Mouse (Mus musculus) B cell, adult 67 days (primary cell): ENCODE results near the gene Slc7a1. TPM values are rescaled to one million over a fixed set of nuclear protein-coding genes. Genes with fewer than 3 reads are reported as not detected.

ENCODE experiments used
- total RNA-seq, 2 experiments: library from RNA; stranded (reverse); gene quantifications; 4 replicates each; pipeline ENCODE4 v1.2.4; 2023

Slc7a1 gene
- total RNA-seq, result 100 to 1,000 TPM; 114 to 120 TPM

DNA sequence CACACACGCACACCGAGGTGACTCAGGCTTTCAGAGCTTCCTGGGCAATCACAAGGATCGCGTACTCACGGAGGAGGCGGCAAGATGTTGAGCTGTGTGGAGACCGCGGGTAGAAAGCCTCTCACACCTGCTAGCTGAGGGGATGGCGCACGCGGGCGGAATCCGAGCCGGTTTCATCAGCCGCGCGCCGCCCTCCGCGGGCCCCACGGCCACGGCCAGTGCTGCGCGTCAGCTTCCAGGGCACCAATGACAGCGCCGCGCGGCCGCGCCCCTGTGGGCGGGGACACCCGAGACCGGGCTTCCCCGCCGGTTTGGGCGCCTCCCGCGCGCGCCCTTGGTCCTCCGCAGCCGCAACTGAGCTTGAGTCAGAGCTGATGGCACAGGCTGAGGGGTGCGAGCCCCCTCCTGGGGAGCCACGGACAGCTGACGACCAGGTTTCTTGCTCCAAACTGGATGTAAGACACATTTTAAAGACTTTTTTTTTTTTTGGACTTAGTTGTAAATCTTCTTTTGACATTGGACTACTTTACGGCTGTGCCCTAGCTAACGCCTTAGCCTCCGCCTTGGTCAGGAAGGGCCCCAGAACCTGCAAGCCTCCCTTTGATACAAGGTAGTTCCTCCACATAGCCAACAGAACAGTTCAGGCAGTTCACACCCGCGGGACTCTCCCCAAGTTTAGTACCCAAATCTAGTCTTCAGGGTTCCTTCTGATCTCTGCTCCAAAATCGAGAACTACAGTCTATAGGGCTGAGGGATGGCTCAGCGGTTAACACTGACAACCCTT is at the start of gene Slc7a1:
TSS of gene Slc7a1 (minus strand) at position 245 of the 784 bp plus-strand sequence.

Other genes starting within 250 kb of the Slc7a1 start
- 100 to 1,000 TPM; 155 to 170 TPM for gene Ubl3, start 152.9 kb upstream of the Slc7a1 start, total RNA-seq